Mouse (Mus musculus) liver, embryonic 12.5 days (tissue): ENCODE measurements around the gene Fanci. TPM values are rescaled to one million over a fixed set of nuclear protein-coding genes. Genes with fewer than 3 reads are reported as not detected.

ENCODE experiments used
- ATAC-seq: fragments of 200-750 bp; cut with Nextera tagmentation; 2 replicates; pipeline ENCODE4 v1.8.0; 2017; ENCODE audit warnings: moderate number of reproducible peaks, mild to moderate bottlenecking, moderate library complexity
- H3K27ac ChIP-seq: fragments of 300-500 bp; sonication (generic); 2 replicates; pipeline ENCODE4 v1.5.1; 2016; ENCODE audit warnings: mild to moderate bottlenecking
- H3K27me3 ChIP-seq: fragments of 300-500 bp; sonication (generic); replicated peaks from 2 replicates; pipeline ENCODE4 v1.6.1; 2016; ENCODE audit warnings: mild to moderate bottlenecking, moderate library complexity
- H3K36me3 ChIP-seq: fragments of 300-500 bp; sonication (generic); 2 replicates; pipeline ENCODE4 v1.6.1; 2016; ENCODE audit warnings: mild to moderate bottlenecking, moderate library complexity
- H3K4me1 ChIP-seq: fragments of 300-500 bp; sonication (generic); 2 replicates; pipeline ENCODE4 v1.6.1; 2016
- H3K4me2 ChIP-seq: fragments of 300-500 bp; sonication (generic); 2 replicates; pipeline ENCODE4 v1.6.1; 2016; ENCODE audit warnings: mild to moderate bottlenecking, moderate library complexity
- H3K4me3 ChIP-seq: fragments of 300-500 bp; sonication (generic); 2 replicates; pipeline ENCODE4 v1.5.1; 2016; ENCODE audit warnings: mild to moderate bottlenecking, moderate library complexity
- H3K9ac ChIP-seq: fragments of 300-500 bp; sonication (generic); 2 replicates; pipeline ENCODE4 v1.6.1; 2016; ENCODE audit warnings: mild to moderate bottlenecking, moderate library complexity
- H3K9me3 ChIP-seq: fragments of 300-500 bp; sonication (generic); replicated peaks from 2 replicates; pipeline ENCODE4 v1.6.1; 2016; ENCODE audit warnings: mild to moderate bottlenecking, moderate library complexity
- WGBS: fragments of 180-500 bp; shearing (Covaris S2); methylation state at CpG from one replicate; pipeline ENCODE4 v1.1.7; 2016; ENCODE audit not compliant: insufficient replicate concordance; 5-methylcytosine and 5-hydroxymethylcytosine counted together
- polyA plus RNA-seq: library from polyadenylated mRNA; unstranded; fragments of >200 nt; fragmentation: Nextera tagmentation; extraction: Ambion mirVana; gene quantifications from 2 replicates; pipeline ENCODE4 v1.2.1, GENCODE M21; 2016

Fanci gene
- polyA plus RNA-seq, 1 experiment from 2014 or later, result 14.4 TPM

GRCm38 (mm10) chr7:79497701-79498115 lies 106.0 kb downstream of the Fanci start:
- Histone ChIP-seq H3K9ac (no peak overlapping the region), H3K4me2 (no peak overlapping the region), H3K4me3 (no peak overlapping the region), H3K4me1 (0 out of 2 replicates have a peak, but pooled peaks cover 7% of the 10 kb centered on the region), H3K27ac (no peak overlapping the region), H3K36me3 (no peaks in the 10 kb centered on the region), H3K27me3 (peaks cover 99% of the 10 kb centered on the region), H3K9me3 (no peaks in the 10 kb centered on the region)
- WGBS, result 4% methylated on average over 20 of the region's 20 CpGs
- no peak for ATAC-seq

GRCm38 (mm10) chr7:79498356-79498755 lies 106.6 kb downstream of the Fanci start:
- 5% methylated on average over 6 of the region's 6 CpGs for WGBS
- no peaks in the 10 kb centered on the region for H3K36me3 ChIP-seq
- peaks cover 99% of the 10 kb centered on the region for H3K27me3 ChIP-seq
- H3K9ac ChIP-seq, result no peak overlapping the region
- H3K4me2 ChIP-seq, result no peak overlapping the region
- no peaks in the 10 kb centered on the region for H3K9me3 ChIP-seq
- H3K27ac ChIP-seq, result no peak overlapping the region
- H3K4me1 ChIP-seq, result 0 out of 2 replicates have a peak, but pooled peaks cover 7% of the 10 kb centered on the region
- no peak overlapping the region for H3K4me3 ChIP-seq
- ATAC-seq, result no peak

GRCm38 (mm10) chr7:79498965-79499595 lies 107.4 kb downstream of the Fanci start:
- 2% methylated on average over 35 of the region's 35 CpGs for WGBS
- Histone ChIP-seq H3K4me3 (no peak overlapping the region), H3K27ac (no peak overlapping the region), H3K36me3 (no peaks in the 10 kb centered on the region), H3K4me2 (no peak overlapping the region), H3K9me3 (no peaks in the 10 kb centered on the region), H3K4me1 (0 out of 2 replicates have a peak, but pooled peaks cover 7% of the 10 kb centered on the region), H3K9ac (no peak overlapping the region), H3K27me3 (peaks cover 99% of the 10 kb centered on the region)
- ATAC-seq, result no peak

Other genes starting within 250 kb of the Fanci start
- 58.0 and 59.4 TPM in 2 replicates for gene Mfge8, start 242.9 kb upstream of the Fanci start, polyA plus RNA-seq
- 9.6 and 10.5 TPM in 2 replicates for gene Abhd2, start 118.7 kb upstream of the Fanci start, polyA plus RNA-seq
- 0.10 TPM in 1 of 2 replicates, not detected in the other for gene Rlbp1, start 4.9 kb upstream of the Fanci start, polyA plus RNA-seq
- 33.1 and 33.8 TPM in 2 replicates for gene Polg, start 74.4 kb downstream of the Fanci start, polyA plus RNA-seq
- gene Rhcg, start 225.7 kb downstream of the Fanci start, polyA plus RNA-seq, result not detected in 2 replicates